In genomic region chr5:147888313-147889297, GRCm38 (mm10) we compare ENCODE assay signal across 20 mouse cellular contexts. TPM values are rescaled to one million over a fixed set of nuclear protein-coding genes. Genes with fewer than 3 reads are reported as not detected.
DNase-seq lines count a peak whose midpoint lies in the region; ATAC-seq and TF ChIP-seq lines count a peak whose summit lies in the region.
"Had no signal": no experiment of that assay in that cellular context is flagged by ENCODE, and none has a peak within 500 bp of the region (broad histone marks: within the 10 kb centered on the region; RNA-seq: fewer than 3 reads in every experiment).

No protein-coding gene starts in this region.

- no peak overlapping the region for H3K4me3 ChIP-seq in heart, embryonic 12.5 days
- no peak overlapping the region for H3K4me3 ChIP-seq in liver, postnatal 0 days (ENCODE audit: low read depth, low read length)
- no peak overlapping the region for H3K4me3 ChIP-seq in midbrain, postnatal 0 days (ENCODE audit: low read depth, low read length)
- H3K4me3 ChIP-seq: embryonic facial prominence, embryonic 12.5 days; heart, embryonic 15.5 days; hindbrain, embryonic 12.5 days; midbrain, embryonic 15.5 days had no signal

- no peak overlapping the region for H3K9ac ChIP-seq in heart, embryonic 12.5 days
- H3K9ac ChIP-seq in liver, postnatal 0 days (replicated peaks) = no peak overlapping the region
- H3K9ac ChIP-seq in midbrain, postnatal 0 days (replicated peaks; ENCODE audit: low read length, poor library complexity, severe bottlenecking) = no peak overlapping the region
- H3K9ac ChIP-seq: embryonic facial prominence, embryonic 12.5 days; forebrain, postnatal 0 days; heart, embryonic 15.5 days; hindbrain, embryonic 12.5 days; midbrain, embryonic 15.5 days had no signal

- H3K4me1 ChIP-seq in heart, embryonic 12.5 days (replicated peaks) = peaks cover 14% of the 10 kb centered on the region
- H3K4me1 ChIP-seq in liver, postnatal 0 days (ENCODE audit: insufficient read depth) = peaks cover 14% of the 10 kb centered on the region
- H3K4me1 ChIP-seq in midbrain, postnatal 0 days (ENCODE audit: insufficient read depth, low read length) = no peaks in the 10 kb centered on the region
- H3K4me1 ChIP-seq: embryonic facial prominence, embryonic 12.5 days had no signal

- no peak overlapping the region for H3K27ac ChIP-seq in heart, embryonic 12.5 days (ENCODE audit: poor library complexity, severe bottlenecking)
- H3K27ac ChIP-seq in liver, postnatal 0 days (ENCODE audit: low read depth) = peak overlapping the region; percentile 31; the same call in 1 of the 2 replicates
- H3K27ac ChIP-seq in midbrain, postnatal 0 days (ENCODE audit: low read depth, low read length) = no peak overlapping the region
- H3K27ac ChIP-seq: embryonic facial prominence, embryonic 12.5 days; heart, embryonic 15.5 days; hindbrain, embryonic 12.5 days; kidney, postnatal 0 days; macrophage; midbrain, embryonic 15.5 days had no signal

- TF ChIP-seq EP300 in liver, postnatal 0 days (IDR thresholded peaks at IDR 0.05; ENCODE audit: low read depth) = peak; percentile 88

- 0 out of 2 replicates have a peak, but pooled peaks cover 5% of the 10 kb centered on the region for H3K36me3 ChIP-seq in heart, embryonic 12.5 days
- H3K36me3 ChIP-seq in liver, postnatal 0 days (replicated peaks; ENCODE audit: insufficient read depth, low read length) = peaks cover 16% of the 10 kb centered on the region
- 0 out of 2 replicates have a peak, but pooled peaks cover 5% of the 10 kb centered on the region for H3K36me3 ChIP-seq in midbrain, postnatal 0 days (ENCODE audit: insufficient read depth, low read length)
- H3K36me3 ChIP-seq: embryonic facial prominence, embryonic 12.5 days; heart, embryonic 15.5 days; hindbrain, embryonic 12.5 days; midbrain, embryonic 15.5 days had no signal

- DNase-seq in heart, adult 18-20 months = no peak
- DNase-seq in MEL-GATA-1-ER (ENCODE audit: extremely low read depth, low read depth) = peak; percentile 94
- no peak for DNase-seq in liver, postnatal 0 days
- DNase-seq in midbrain, postnatal 0 days (ENCODE audit: low spot score) = no peak
- no peak for DNase-seq in urinary bladder, adult 2 months (ENCODE audit: low spot score)
- DNase-seq in Muller cell, postnatal 12 days (ENCODE audit: inconsistent ontology term) = no peak
- DNase-seq: cerebellum, adult 11-12 months; forebrain, postnatal 0 days; left cerebral cortex, postnatal 4 days; lung, adult 2 months; thymus, postnatal 4 days had no signal

- H3K9me3 ChIP-seq in heart, embryonic 12.5 days (replicated peaks) = peaks cover 7% of the 10 kb centered on the region
- no peaks in the 10 kb centered on the region for H3K9me3 ChIP-seq in liver, postnatal 0 days (ENCODE audit: low read length)
- no peaks in the 10 kb centered on the region for H3K9me3 ChIP-seq in midbrain, postnatal 0 days (ENCODE audit: low read length)
- H3K9me3 ChIP-seq: embryonic facial prominence, embryonic 12.5 days; heart, embryonic 15.5 days; hindbrain, embryonic 12.5 days; midbrain, embryonic 15.5 days had no signal

- no peak overlapping the region for H3K4me2 ChIP-seq in heart, embryonic 12.5 days
- peak overlapping the region; percentile 29 for H3K4me2 ChIP-seq in liver, postnatal 0 days (ENCODE audit: low read depth, low read length)
- H3K4me2 ChIP-seq in midbrain, postnatal 0 days (ENCODE audit: low read depth, low read length, poor library complexity, severe bottlenecking) = no peak overlapping the region
- H3K4me2 ChIP-seq: embryonic facial prominence, embryonic 12.5 days; heart, embryonic 15.5 days; hindbrain, embryonic 12.5 days; midbrain, embryonic 15.5 days had no signal

- H3K27me3 ChIP-seq in heart, embryonic 12.5 days (replicated peaks) = no peaks in the 10 kb centered on the region
- no peaks in the 10 kb centered on the region for H3K27me3 ChIP-seq in liver, postnatal 0 days (ENCODE audit: insufficient read depth, low read length)
- no peaks in the 10 kb centered on the region for H3K27me3 ChIP-seq in midbrain, postnatal 0 days (ENCODE audit: insufficient read depth, low read length)

- no peak for TF ChIP-seq CTCF in liver, postnatal 0 days (IDR thresholded peaks at IDR 0.05; ENCODE audit: low read depth)
- no peak for TF ChIP-seq CTCF in midbrain, postnatal 0 days (IDR thresholded peaks at IDR 0.05)

- ATAC-seq in heart, embryonic 12.5 days (ENCODE audit: insufficient number of reproducible peaks, low FRiP score) = peak; percentile 75
- peak; percentile 61 to 64; a peak in 3 of 4 replicates for ATAC-seq in hematopoietic stem cell, adult 5-6 weeks (replicated peaks in 1 of 2; ENCODE audit: insufficient read depth in 1 of 2, low FRiP score in 2 of 2, low TSS enrichment in 1 of 2, low read depth in 1 of 2, poor library complexity in 2 of 2, severe bottlenecking in 2 of 2)
- ATAC-seq in liver, postnatal 0 days = peak; percentile 92
- ATAC-seq in midbrain, postnatal 0 days (ENCODE audit: low FRiP score) = no peak
- ATAC-seq: forebrain, postnatal 0 days; intestine, postnatal 0 days; midbrain, embryonic 15.5 days had no signal

- WGBS in heart, embryonic 12.5 days = 26% methylated on average over 9 of the region's 12 CpGs
- WGBS in liver, postnatal 0 days (ENCODE audit: insufficient replicate concordance) = 48% methylated on average over 10 of the region's 12 CpGs
- 91% methylated on average over 10 of the region's 12 CpGs for WGBS in midbrain, postnatal 0 days

RNA-seq across cellular contexts. Expression of gene Slc46a3, which starts 6.0 kb away (rescaled TPM):
- 2.7 and 2.8 TPM in 2 replicates for polyA plus RNA-seq in heart, embryonic 12.5 days (2016; fragmentation: Nextera tagmentation; extraction: Ambion mirVana)
- 10 to 100 TPM in 1 of 2 experiments, 1 to 10 TPM in 1; 8.2 to 10.9 TPM for total RNA-seq in heart, adult 18-20 months (2021)
- 3.1 and 5.2 TPM in 2 replicates for total RNA-seq in hematopoietic stem cell, adult 5-6 weeks (2017)
- polyA plus RNA-seq in liver, postnatal 0 days (2015; fragmentation: Nextera tagmentation; extraction: Ambion mirVana) = 8.9 and 11.6 TPM in 2 replicates
- 4.1 and 5.2 TPM in 2 replicates for total RNA-seq in midbrain, postnatal 0 days (2014; rRNA removed)
- polyA plus RNA-seq in midbrain, postnatal 0 days (2015; fragmentation: Nextera tagmentation; extraction: Ambion mirVana) = 5.2 and 7.0 TPM in 2 replicates
- polyA plus RNA-seq in urinary bladder, adult 2 months (2012; rRNA removed) = 25.2 and 26.6 TPM in 2 replicates

RNA-seq across cellular contexts. Expression of gene Pomp, which starts 28.3 kb away (rescaled TPM):
- 348 and 392 TPM in 2 replicates for polyA plus RNA-seq in heart, embryonic 12.5 days (2016; fragmentation: Nextera tagmentation; extraction: Ambion mirVana)
- 100 to 1,000 TPM; 171 to 202 TPM for total RNA-seq in heart, adult 18-20 months (2021)
- 109 and 117 TPM in 2 replicates for total RNA-seq in hematopoietic stem cell, adult 5-6 weeks (2017)
- 210 and 215 TPM in 2 replicates for polyA plus RNA-seq in liver, postnatal 0 days (2015; fragmentation: Nextera tagmentation; extraction: Ambion mirVana)
- 220 and 287 TPM in 2 replicates for total RNA-seq in midbrain, postnatal 0 days (2014; rRNA removed)
- polyA plus RNA-seq in midbrain, postnatal 0 days (2015; fragmentation: Nextera tagmentation; extraction: Ambion mirVana) = 513 and 545 TPM in 2 replicates
- 200 and 236 TPM in 2 replicates for polyA plus RNA-seq in urinary bladder, adult 2 months (2012; rRNA removed)
